ENCODE assay signal across 8 mouse cellular contexts in genomic region chr7:44521710-44522109, GRCm38 (mm10). TPM values are rescaled to one million over a fixed set of nuclear protein-coding genes. Genes with fewer than 3 reads are reported as not detected.
DNase-seq lines count a peak whose midpoint lies in the region; ATAC-seq and TF ChIP-seq lines count a peak whose summit lies in the region.

No protein-coding gene starts in this region.

- peak overlapping the region; percentile 24; the same call in 1 of the 2 replicates for H3K4me2 ChIP-seq in forebrain, embryonic 11.5 days (ENCODE audit: low read depth, low read length, severe bottlenecking)
- H3K4me2 ChIP-seq in hindbrain, embryonic 13.5 days = peak overlapping the region; percentile 31
- H3K4me2 ChIP-seq in limb, embryonic 13.5 days (replicated peaks) = peak overlapping the region; percentile 50
- H3K4me2 ChIP-seq in midbrain, embryonic 13.5 days (replicated peaks) = peak overlapping the region; percentile 36

- H3K4me1 ChIP-seq in bone marrow, adult 2 months (ENCODE audit: control insufficient read depth, insufficient read depth, low read length) = peaks cover under 1% of the 10 kb centered on the region; the same call in 1 of the 2 replicates
- H3K4me1 ChIP-seq in forebrain, embryonic 11.5 days (replicated peaks; ENCODE audit: control insufficient read depth, insufficient read depth, low read length) = 0 out of 2 replicates have a peak, but pooled peaks cover 4% of the 10 kb centered on the region
- H3K4me1 ChIP-seq in hindbrain, embryonic 13.5 days (replicated peaks) = peaks cover 13% of the 10 kb centered on the region
- H3K4me1 ChIP-seq in limb, embryonic 13.5 days = peaks cover 10% of the 10 kb centered on the region; the same call in 1 of the 2 replicates
- H3K4me1 ChIP-seq in midbrain, embryonic 13.5 days (replicated peaks) = 0 out of 2 replicates have a peak, but pooled peaks cover 6% of the 10 kb centered on the region

- no peak overlapping the region for H3K4me3 ChIP-seq in bone marrow, adult 2 months (replicated peaks; ENCODE audit: control insufficient read depth, low read depth, low read length)
- H3K4me3 ChIP-seq in forebrain, embryonic 11.5 days (ENCODE audit: low read depth, low read length) = no peak overlapping the region
- H3K4me3 ChIP-seq in hindbrain, embryonic 13.5 days = no peak overlapping the region
- peak overlapping the region; percentile 5; the same call in 1 of the 2 replicates for H3K4me3 ChIP-seq in limb, embryonic 13.5 days
- H3K4me3 ChIP-seq in midbrain, embryonic 13.5 days (replicated peaks) = peak overlapping the region; percentile 8; the same call in 1 of the 2 replicates

- TF ChIP-seq POLR2A in bone marrow, adult 2 months (IDR thresholded peaks at IDR 0.05; ENCODE audit: borderline replicate concordance, control insufficient read depth, low read depth, low read length) = no peak

- peak; percentile 56 for DNase-seq in layer of hippocampus, adult 11-12 months (ENCODE audit: low spot score)
- DNase-seq in layer of hippocampus, adult 9-11 months = no peak
- DNase-seq in forebrain, embryonic 11.5 days (ENCODE audit: low spot score) = peak; percentile 83
- peak; percentile 76 for DNase-seq in testis, postnatal 10 days (ENCODE audit: low spot score)

- ATAC-seq in forebrain, embryonic 11.5 days (replicated peaks; ENCODE audit: low FRiP score) = peak; percentile 58; the same call in 1 of the 2 replicates
- 0 out of 2 replicates have a peak, but pooled peaks have one; percentile 36 for ATAC-seq in hindbrain, embryonic 13.5 days (ENCODE audit: low FRiP score)
- peak; percentile 55; the same call in 1 of the 2 replicates for ATAC-seq in limb, embryonic 13.5 days (ENCODE audit: low FRiP score, low read depth)
- peak; percentile 47 for ATAC-seq in midbrain, embryonic 13.5 days

- no peaks in the 10 kb centered on the region for H3K36me3 ChIP-seq in forebrain, embryonic 11.5 days (ENCODE audit: control insufficient read depth, insufficient read depth, low read length)
- H3K36me3 ChIP-seq in hindbrain, embryonic 13.5 days = no peaks in the 10 kb centered on the region
- H3K36me3 ChIP-seq in limb, embryonic 13.5 days = no peaks in the 10 kb centered on the region
- H3K36me3 ChIP-seq in midbrain, embryonic 13.5 days = no peaks in the 10 kb centered on the region

- TF ChIP-seq CTCF in bone marrow, adult 2 months (IDR thresholded peaks at IDR 0.05; ENCODE audit: control insufficient read depth, insufficient read depth, low read length) = peak; percentile 76

- peaks cover 7% of the 10 kb centered on the region; the same call in 1 of the 2 replicates for H3K27me3 ChIP-seq in forebrain, embryonic 11.5 days (ENCODE audit: control insufficient read depth, insufficient read depth, low read length)
- H3K27me3 ChIP-seq in hindbrain, embryonic 13.5 days = peaks cover 72% of the 10 kb centered on the region
- H3K27me3 ChIP-seq in limb, embryonic 13.5 days = peaks cover 79% of the 10 kb centered on the region
- peaks cover 56% of the 10 kb centered on the region for H3K27me3 ChIP-seq in midbrain, embryonic 13.5 days

- no peak overlapping the region for H3K9ac ChIP-seq in forebrain, embryonic 11.5 days (ENCODE audit: low read length)
- peak overlapping the region; percentile 24; the same call in 1 of the 2 replicates for H3K9ac ChIP-seq in hindbrain, embryonic 13.5 days
- peak overlapping the region; percentile 43; the same call in 1 of the 2 replicates for H3K9ac ChIP-seq in limb, embryonic 13.5 days
- H3K9ac ChIP-seq in midbrain, embryonic 13.5 days (replicated peaks) = 0 out of 2 replicates have a peak overlapping the region, but pooled peaks have one; percentile 19

- no peak overlapping the region for H3K27ac ChIP-seq in bone marrow, adult 2 months (ENCODE audit: control insufficient read depth, insufficient read depth, low read depth, low read length, poor library complexity)
- H3K27ac ChIP-seq in forebrain, embryonic 11.5 days (ENCODE audit: low read depth, low read length) = no peak overlapping the region
- no peak overlapping the region for H3K27ac ChIP-seq in hindbrain, embryonic 13.5 days
- H3K27ac ChIP-seq in limb, embryonic 13.5 days = no peak overlapping the region
- H3K27ac ChIP-seq in midbrain, embryonic 13.5 days = no peak overlapping the region

- H3K9me3 ChIP-seq in forebrain, embryonic 11.5 days (ENCODE audit: control insufficient read depth, low read length) = no peaks in the 10 kb centered on the region
- H3K9me3 ChIP-seq in hindbrain, embryonic 13.5 days = no peaks in the 10 kb centered on the region
- H3K9me3 ChIP-seq in limb, embryonic 13.5 days = no peaks in the 10 kb centered on the region
- no peaks in the 10 kb centered on the region for H3K9me3 ChIP-seq in midbrain, embryonic 13.5 days

- WGBS in bone marrow, adult 2 months = 3% methylated on average over 20 of the region's 20 CpGs
- WGBS in forebrain, embryonic 11.5 days = 2% methylated on average over 20 of the region's 20 CpGs
- WGBS in hindbrain, embryonic 13.5 days = 3% methylated on average over 20 of the region's 20 CpGs
- WGBS in limb, embryonic 13.5 days = 4% methylated on average over 20 of the region's 20 CpGs
- 2% methylated on average over 20 of the region's 20 CpGs for WGBS in midbrain, embryonic 13.5 days

RNA-seq across cellular contexts. Expression of gene Mybpc2, which starts 2.7 kb away (rescaled TPM):
- polyA plus RNA-seq in bone marrow, adult 2 months (2011; ENCODE audit: insufficient read depth, insufficient read length, low replicate concordance, missing spikeins) = 1.5 and 5.4 TPM in 2 replicates
- 0.23 TPM in 1 of 2 replicates, not detected in the other for polyA plus RNA-seq in forebrain, embryonic 11.5 days (2014; fragmentation: Nextera tagmentation; extraction: Ambion mirVana)
- 0.08 and 0.18 TPM in 2 replicates for polyA plus RNA-seq in hindbrain, embryonic 13.5 days (2015; fragmentation: Nextera tagmentation; extraction: Ambion mirVana)
- 0.08 and 0.10 TPM in 2 replicates for polyA plus RNA-seq in limb, embryonic 13.5 days (2015; fragmentation: Nextera tagmentation; extraction: Ambion mirVana)
- polyA plus RNA-seq in midbrain, embryonic 13.5 days (2015; fragmentation: Nextera tagmentation; extraction: Ambion mirVana) = 0.16 and 0.23 TPM in 2 replicates

RNA-seq across cellular contexts. Expression of gene Spib, which starts 10.2 kb away (rescaled TPM):
- polyA plus RNA-seq in bone marrow, adult 2 months (2011; ENCODE audit: insufficient read depth, insufficient read length, low replicate concordance, missing spikeins) = 25.0 and 55.6 TPM in 2 replicates
- polyA plus RNA-seq in forebrain, embryonic 11.5 days (2014; fragmentation: Nextera tagmentation; extraction: Ambion mirVana) = 0.13 and 0.23 TPM in 2 replicates
- not detected in 2 replicates for polyA plus RNA-seq in hindbrain, embryonic 13.5 days (2015; fragmentation: Nextera tagmentation; extraction: Ambion mirVana)
- polyA plus RNA-seq in limb, embryonic 13.5 days (2015; fragmentation: Nextera tagmentation; extraction: Ambion mirVana) = 0.19 and 0.25 TPM in 2 replicates
- polyA plus RNA-seq in midbrain, embryonic 13.5 days (2015; fragmentation: Nextera tagmentation; extraction: Ambion mirVana) = not detected in 2 replicates

RNA-seq across cellular contexts. Expression of gene Fam71e1, which starts 25.3 kb away (rescaled TPM):
- 4.6 and 5.0 TPM in 2 replicates for polyA plus RNA-seq in bone marrow, adult 2 months (2011; ENCODE audit: insufficient read depth, insufficient read length, low replicate concordance, missing spikeins)
- 22.3 and 25.3 TPM in 2 replicates for polyA plus RNA-seq in forebrain, embryonic 11.5 days (2014; fragmentation: Nextera tagmentation; extraction: Ambion mirVana)
- 32.2 and 37.4 TPM in 2 replicates for polyA plus RNA-seq in hindbrain, embryonic 13.5 days (2015; fragmentation: Nextera tagmentation; extraction: Ambion mirVana)
- 22.4 and 22.9 TPM in 2 replicates for polyA plus RNA-seq in limb, embryonic 13.5 days (2015; fragmentation: Nextera tagmentation; extraction: Ambion mirVana)
- 43.0 and 46.1 TPM in 2 replicates for polyA plus RNA-seq in midbrain, embryonic 13.5 days (2015; fragmentation: Nextera tagmentation; extraction: Ambion mirVana)

RNA-seq across cellular contexts. Expression of gene Emc10, which starts 25.4 kb away (rescaled TPM):
- 41.8 and 58.8 TPM in 2 replicates for polyA plus RNA-seq in bone marrow, adult 2 months (2011; ENCODE audit: insufficient read depth, insufficient read length, low replicate concordance, missing spikeins)
- 115 and 124 TPM in 2 replicates for polyA plus RNA-seq in forebrain, embryonic 11.5 days (2014; fragmentation: Nextera tagmentation; extraction: Ambion mirVana)
- polyA plus RNA-seq in hindbrain, embryonic 13.5 days (2015; fragmentation: Nextera tagmentation; extraction: Ambion mirVana) = 121 and 126 TPM in 2 replicates
- 104 and 106 TPM in 2 replicates for polyA plus RNA-seq in limb, embryonic 13.5 days (2015; fragmentation: Nextera tagmentation; extraction: Ambion mirVana)
- 118 and 129 TPM in 2 replicates for polyA plus RNA-seq in midbrain, embryonic 13.5 days (2015; fragmentation: Nextera tagmentation; extraction: Ambion mirVana)

RNA-seq across cellular contexts. Expression of gene Pold1, which starts 26.9 kb away (rescaled TPM):
- polyA plus RNA-seq in bone marrow, adult 2 months (2011; ENCODE audit: insufficient read depth, insufficient read length, low replicate concordance, missing spikeins) = 147 and 216 TPM in 2 replicates
- 124 and 133 TPM in 2 replicates for polyA plus RNA-seq in forebrain, embryonic 11.5 days (2014; fragmentation: Nextera tagmentation; extraction: Ambion mirVana)
- polyA plus RNA-seq in hindbrain, embryonic 13.5 days (2015; fragmentation: Nextera tagmentation; extraction: Ambion mirVana) = 24.4 and 28.8 TPM in 2 replicates
- 101 and 105 TPM in 2 replicates for polyA plus RNA-seq in limb, embryonic 13.5 days (2015; fragmentation: Nextera tagmentation; extraction: Ambion mirVana)
- 38.7 and 40.1 TPM in 2 replicates for polyA plus RNA-seq in midbrain, embryonic 13.5 days (2015; fragmentation: Nextera tagmentation; extraction: Ambion mirVana)

Comparison
In these comparisons a context has a peak if more than half of its experiments do, and no peak if none do; other contexts are left out.
1. H3K4me3 ChIP-seq: peak in limb, embryonic 13.5 days (single experiment) and midbrain, embryonic 13.5 days (single experiment); none in bone marrow, adult 2 months (single experiment), forebrain, embryonic 11.5 days (single experiment) and hindbrain, embryonic 13.5 days (single experiment).
2. RNA of gene Spib, which starts 10.2 kb away (polyA plus RNA-seq): 25.0 to 55.6 TPM in bone marrow, adult 2 months; 0.19 to 0.25 TPM in limb, embryonic 13.5 days, 0.13 to 0.23 TPM in forebrain, embryonic 11.5 days, not detected in hindbrain, embryonic 13.5 days and not detected in midbrain, embryonic 13.5 days; every median in the first group is over 10 times any median in the second.
3. Peak in every context shown above with its lines, with median percentiles within 50 percentile points of each other: ATAC-seq and H3K4me2 ChIP-seq.